Mouse (Mus musculus) neutrophil, adult 65 days (primary cell): Measurements from ENCODE around the gene Tspan11. TPM values are rescaled to one million over a fixed set of nuclear protein-coding genes. Genes with fewer than 3 reads are reported as not detected.

Source experiments
- total RNA-seq: library from RNA; stranded (reverse); gene quantifications from 2 replicates; pipeline ENCODE4 v1.2.4, GENCODE M21; 2023

Tspan11 gene
- total RNA-seq: not detected in 2 replicates

DNA sequence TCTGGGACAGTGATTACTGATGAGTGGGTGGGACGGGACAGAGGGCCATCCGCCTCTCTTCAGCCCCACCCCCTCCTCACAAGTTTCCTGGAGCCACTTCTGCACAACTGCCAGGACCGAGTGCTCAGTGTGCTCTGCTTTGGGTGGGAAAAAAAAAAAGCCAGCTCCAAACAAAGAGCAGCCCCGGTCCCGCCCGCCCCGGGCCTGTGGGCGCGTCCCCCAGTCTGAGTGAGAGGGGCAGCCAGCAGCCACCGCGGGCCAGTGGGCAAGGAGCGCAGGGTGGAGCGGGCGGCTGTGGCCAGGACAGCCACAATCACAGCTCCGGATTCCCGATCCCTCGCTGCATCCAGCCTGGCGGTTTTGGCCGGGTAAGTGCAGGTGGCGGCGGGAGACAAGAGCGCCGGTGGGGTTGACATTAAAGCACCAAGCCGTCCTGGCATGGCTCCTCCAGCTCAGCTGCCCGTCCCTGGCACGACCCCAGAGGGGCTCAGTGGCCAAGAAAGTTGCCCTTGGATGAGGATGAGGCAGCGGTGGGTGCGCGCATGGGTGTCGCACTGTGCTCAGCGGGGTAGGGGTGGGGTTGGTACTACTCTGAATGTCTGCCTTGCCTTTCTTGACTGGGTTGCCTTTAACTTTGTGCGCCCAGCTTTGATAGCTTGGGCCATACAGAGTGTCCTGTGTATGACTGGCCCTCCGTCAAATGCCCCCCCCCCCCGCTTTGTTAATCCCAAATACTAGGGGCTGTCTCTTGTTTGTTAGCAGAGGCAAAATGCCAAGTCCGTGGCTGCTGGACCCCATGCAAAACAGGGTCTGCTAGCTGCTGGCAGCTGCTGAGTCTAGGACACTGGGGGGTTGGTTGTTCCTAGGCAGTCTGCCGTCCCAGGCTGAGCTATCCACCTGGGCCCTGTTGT, at the start of gene Tspan11:
Gene Tspan11, plus strand, starts transcription at position 79 of the 911 bp plus-strand sequence.

Other genes with a start within 250 kb of the Tspan11 start
- gene Prmt8, start 118.1 kb upstream of the Tspan11 start, total RNA-seq: not detected in 2 replicates